Mouse (Mus musculus) T-cell, adult 2 months (primary cell): Measurements from ENCODE around the gene Erc1.
A peak's percentile ranks its signal among the peaks of the same experiment; 100 is the strongest.

Experiments
- DNase-seq: peaks from one replicate; pipeline ENCODE4 v3.0.0; 2022; ENCODE audit warnings: low spot score

The Erc1 gene

GRCm38 (mm10) chr6:119808726-119809505, 39.1 kb downstream of the Erc1 start:
- no peak for DNase-seq

- no peak for DNase-seq
Measured at GRCm38 (mm10) chr6:119803239-119803638, 44.7 kb downstream of the Erc1 start.

GRCm38 (mm10) chr6:119796911-119797486, 51.0 kb downstream of the Erc1 start:
- no peak for DNase-seq

- DNase-seq = no peak
Measured at GRCm38 (mm10) chr6:119796291-119796690, 51.7 kb downstream of the Erc1 start.

GRCm38 (mm10) chr6:119792562-119792961, 55.4 kb downstream of the Erc1 start:
- peak; percentile 39 for DNase-seq

- DNase-seq = no peak
Measured at GRCm38 (mm10) chr6:119782416-119782815, 65.6 kb downstream of the Erc1 start.

- no peak for DNase-seq
Measured at GRCm38 (mm10) chr6:119781109-119781508, 66.9 kb downstream of the Erc1 start.

GRCm38 (mm10) chr6:119768778-119769177, 79.2 kb downstream of the Erc1 start:
- no peak for DNase-seq

- DNase-seq = no peak
Measured at GRCm38 (mm10) chr6:119764355-119764754, 83.6 kb downstream of the Erc1 start.

- DNase-seq = no peak
Measured at GRCm38 (mm10) chr6:119759866-119760265, 88.1 kb downstream of the Erc1 start.

GRCm38 (mm10) chr6:119758490-119758889, 89.5 kb downstream of the Erc1 start:
- DNase-seq = no peak

- DNase-seq = no peak
Measured at GRCm38 (mm10) chr6:119757796-119758195, 90.2 kb downstream of the Erc1 start.

GRCm38 (mm10) chr6:119755866-119756265, 92.1 kb downstream of the Erc1 start:
- DNase-seq = peak; percentile 13

GRCm38 (mm10) chr6:119749093-119749635, 98.8 kb downstream of the Erc1 start:
- peak; percentile 13 for DNase-seq

- no peak for DNase-seq
Measured at GRCm38 (mm10) chr6:119741861-119742260, 106.1 kb downstream of the Erc1 start.

- no peak for DNase-seq
Measured at GRCm38 (mm10) chr6:119740541-119740940, 107.4 kb downstream of the Erc1 start.

- DNase-seq = no peak
Measured at GRCm38 (mm10) chr6:119738638-119739375, 109.2 kb downstream of the Erc1 start.

GRCm38 (mm10) chr6:119737716-119738115, 110.3 kb downstream of the Erc1 start:
- peak; percentile 3 for DNase-seq

GRCm38 (mm10) chr6:119735937-119736336, 112.0 kb downstream of the Erc1 start:
- DNase-seq = no peak

GRCm38 (mm10) chr6:119731155-119731554, 116.8 kb downstream of the Erc1 start:
- DNase-seq = no peak

- DNase-seq = no peak
Measured at GRCm38 (mm10) chr6:119715234-119715633, 132.7 kb downstream of the Erc1 start.

- no peak for DNase-seq
Measured at GRCm38 (mm10) chr6:119713961-119714360, 134.0 kb downstream of the Erc1 start.

- DNase-seq = no peak
Measured at GRCm38 (mm10) chr6:119712486-119712885, 135.5 kb downstream of the Erc1 start.
